Mouse (Mus musculus): ENCODE results near the gene Smagp.

Smagp gene

DNA sequence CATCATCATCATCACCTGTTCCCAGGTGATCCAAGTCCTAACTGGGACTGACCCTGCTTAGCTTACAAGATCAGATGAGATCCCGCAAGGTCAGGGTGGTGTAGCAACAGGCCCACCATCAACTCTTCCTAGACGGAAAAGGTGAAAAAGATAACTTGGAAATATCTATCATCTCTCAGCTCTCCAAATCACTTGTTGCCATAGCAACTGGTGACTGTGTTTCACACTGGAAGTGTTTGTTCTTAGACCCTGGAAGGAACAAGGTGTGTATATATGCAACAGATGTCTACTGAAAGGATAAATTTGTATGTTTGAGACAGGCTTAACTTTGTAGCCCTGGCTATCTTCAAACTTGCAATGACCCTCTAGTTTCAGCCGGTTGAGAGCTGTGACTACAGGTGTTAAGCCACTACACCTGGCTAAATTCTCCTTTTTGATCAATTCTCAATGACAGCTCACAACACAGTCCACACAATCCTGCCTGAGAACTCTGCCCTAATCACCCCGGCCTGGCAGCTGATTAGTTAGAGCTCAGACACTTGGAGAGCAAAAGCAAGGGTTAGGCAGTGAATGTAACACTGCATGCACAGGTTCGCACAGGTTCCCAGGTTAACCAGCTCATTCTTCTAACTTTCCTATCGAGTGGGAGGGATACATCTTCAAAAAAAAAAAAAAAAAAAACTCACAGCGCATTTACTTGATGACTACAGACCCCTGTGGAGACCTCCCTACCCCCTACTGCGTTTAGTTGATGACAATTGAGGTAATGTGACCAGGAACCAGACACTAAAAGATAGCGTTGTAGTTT lies 28.9 kb upstream of the Smagp start:
- 54% methylated on average over 9 of the region's 9 CpGs for WGBS

DNA sequence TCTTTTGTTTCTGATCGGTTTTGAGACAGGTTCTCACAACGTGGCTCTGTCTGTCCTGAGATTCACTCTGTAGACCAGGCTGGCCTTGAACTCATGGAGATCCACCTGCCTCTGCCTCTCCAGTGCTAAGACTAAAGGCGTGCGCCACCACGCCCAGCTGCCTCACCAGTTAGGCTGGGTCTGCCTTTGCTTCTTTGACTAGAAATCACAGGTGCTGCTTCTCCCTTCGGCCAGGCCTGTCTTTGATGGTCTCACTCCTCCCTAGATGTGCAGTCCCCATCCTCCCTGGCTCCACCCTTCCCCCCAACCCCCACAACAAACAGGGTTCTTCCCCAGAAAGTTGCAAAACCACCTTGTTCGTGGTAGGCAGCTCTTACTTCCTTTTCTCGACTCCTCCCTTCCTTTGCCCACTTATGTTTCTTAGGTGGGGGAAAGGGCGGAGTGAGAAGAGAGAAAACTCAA lies 28.1 kb upstream of the Smagp start:
- 80% methylated on average over 9 of the region's 9 CpGs for WGBS

- 81% methylated on average over 5 of the region's 5 CpGs for WGBS
Observed at GRCm38 (mm10) chr15:100660805-100661204, 24.1 kb upstream of the Smagp start.

- WGBS: 67% methylated on average over 9 of the region's 9 CpGs
Observed at GRCm38 (mm10) chr15:100660306-100660705, 23.6 kb upstream of the Smagp start.

GRCm38 (mm10) chr15:100655201-100655600 lies 18.5 kb upstream of the Smagp start:
- 88% methylated on average over 5 of the region's 5 CpGs for WGBS

GRCm38 (mm10) chr15:100654271-100654670 lies 17.5 kb upstream of the Smagp start:
- WGBS: 94% methylated on average over 1 of the region's 1 CpGs

GRCm38 (mm10) chr15:100651610-100652009 lies 14.9 kb upstream of the Smagp start:
- 92% methylated on average over 9 of the region's 9 CpGs for WGBS

DNA sequence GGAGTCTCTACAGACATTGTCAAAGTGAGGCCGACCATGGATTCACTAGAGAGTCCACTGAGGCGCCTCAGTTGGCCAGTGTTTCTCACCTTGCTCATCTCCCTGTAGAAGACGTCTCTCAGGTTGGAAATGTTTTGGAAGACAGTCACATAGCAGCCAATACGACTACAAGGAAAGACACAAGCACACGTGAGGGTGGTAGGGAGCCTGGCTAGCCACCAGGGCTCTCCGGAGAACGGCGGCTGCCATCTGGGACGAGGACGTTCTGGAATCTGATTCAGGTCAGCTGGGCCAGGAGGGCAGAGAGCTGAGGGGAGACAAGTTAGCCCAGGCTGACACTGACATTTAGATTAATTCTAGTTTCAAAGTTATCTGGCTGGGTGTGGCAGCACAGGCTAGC lies 13.4 kb upstream of the Smagp start:
- WGBS: 86% methylated on average over 10 of the region's 10 CpGs

DNA sequence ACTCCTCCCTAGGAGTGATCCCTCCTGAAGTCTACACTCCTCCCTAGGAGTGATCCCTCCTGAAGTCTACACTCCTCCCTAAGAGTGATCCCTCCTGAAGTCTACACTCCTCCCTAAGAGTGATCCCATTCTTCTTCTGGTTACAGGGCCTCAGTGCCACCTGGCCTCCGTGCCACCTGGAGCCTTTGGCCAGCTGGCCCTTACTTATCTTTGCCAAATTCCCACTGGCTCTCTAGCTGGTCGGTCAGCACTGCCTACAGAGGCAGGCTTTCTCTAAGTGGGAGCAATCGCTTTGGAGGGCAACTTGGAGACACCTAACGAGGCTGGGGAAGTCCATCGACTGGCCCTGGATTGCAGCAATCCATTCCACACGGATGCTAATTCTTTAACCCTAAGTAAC lies 9.4 kb upstream of the Smagp start:
- WGBS: 79% methylated on average over 6 of the region's 6 CpGs

- 93% methylated on average over 7 of the region's 7 CpGs for WGBS
Observed at GRCm38 (mm10) chr15:100642451-100642850, 5.7 kb upstream of the Smagp start.

- WGBS: 66% methylated on average over 14 of the region's 16 CpGs
Observed at GRCm38 (mm10) chr15:100641226-100641810, 4.6 kb upstream of the Smagp start.

- 77% methylated on average over 16 of the region's 16 CpGs for WGBS
Observed at GRCm38 (mm10) chr15:100639972-100640750, 3.4 kb upstream of the Smagp start.

DNA sequence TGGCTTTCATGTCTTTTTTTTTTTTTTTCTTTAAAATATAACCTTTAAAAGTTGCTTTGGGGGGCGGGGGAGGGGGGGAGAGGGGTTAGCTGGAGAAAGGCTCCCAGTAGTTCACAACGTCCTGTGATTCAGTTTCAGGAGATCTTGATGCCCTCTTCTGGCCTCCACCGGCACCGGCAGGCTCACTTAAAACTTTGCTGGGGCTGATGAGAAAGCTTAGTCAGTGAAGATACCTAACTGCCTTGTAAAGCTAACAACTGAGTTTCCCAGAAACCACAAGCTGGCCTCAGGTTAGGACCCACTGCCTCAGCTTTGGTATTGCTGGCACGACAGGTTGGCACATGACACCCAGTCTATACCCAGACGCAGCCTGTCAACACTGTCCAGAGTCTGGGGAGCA lies 921 bp upstream of the Smagp start:
- 27% methylated on average over 6 of the region's 6 CpGs for whole genome bisulfite sequencing

DNA sequence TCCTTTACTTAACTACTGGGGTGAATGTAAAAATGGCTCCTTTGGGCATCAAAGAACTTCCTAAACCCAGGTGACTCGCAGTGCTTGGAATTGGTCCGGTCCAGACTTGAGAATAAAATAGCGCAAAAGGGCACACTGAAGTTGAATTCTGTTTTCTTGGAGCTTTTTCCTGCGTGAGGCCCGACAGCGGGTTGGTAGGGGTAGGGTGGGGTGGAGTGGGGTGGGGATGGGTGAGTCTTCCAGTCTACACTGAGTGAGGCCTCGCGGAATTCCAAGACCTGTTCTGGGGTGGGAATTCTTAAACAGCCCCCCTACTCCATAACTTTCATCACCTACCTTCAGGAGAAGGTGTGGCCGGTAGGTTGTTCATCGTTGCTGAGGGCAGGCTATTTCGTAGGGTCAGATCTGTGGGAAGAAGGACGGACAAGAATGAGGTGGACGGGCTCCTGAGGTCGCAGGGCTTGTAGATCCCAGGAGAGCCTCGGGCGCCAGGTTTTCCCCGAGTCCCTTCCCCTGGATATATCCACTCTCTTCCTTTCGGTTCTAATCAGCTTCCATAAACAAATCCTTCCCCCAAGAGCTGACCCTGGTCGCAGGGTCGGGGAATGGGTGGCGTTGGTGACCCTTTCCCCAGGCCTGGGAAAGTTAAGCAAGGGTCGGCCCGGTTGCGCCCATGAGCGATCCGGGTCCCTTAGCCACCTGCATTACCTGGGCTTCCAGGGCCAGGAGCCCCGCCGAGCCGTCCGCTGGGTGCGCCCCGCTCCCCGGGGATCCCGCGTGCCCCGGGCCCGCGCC lies 692 bp downstream of the Smagp start:
- 11% methylated on average over 37 of the region's 38 CpGs for WGBS

DNA sequence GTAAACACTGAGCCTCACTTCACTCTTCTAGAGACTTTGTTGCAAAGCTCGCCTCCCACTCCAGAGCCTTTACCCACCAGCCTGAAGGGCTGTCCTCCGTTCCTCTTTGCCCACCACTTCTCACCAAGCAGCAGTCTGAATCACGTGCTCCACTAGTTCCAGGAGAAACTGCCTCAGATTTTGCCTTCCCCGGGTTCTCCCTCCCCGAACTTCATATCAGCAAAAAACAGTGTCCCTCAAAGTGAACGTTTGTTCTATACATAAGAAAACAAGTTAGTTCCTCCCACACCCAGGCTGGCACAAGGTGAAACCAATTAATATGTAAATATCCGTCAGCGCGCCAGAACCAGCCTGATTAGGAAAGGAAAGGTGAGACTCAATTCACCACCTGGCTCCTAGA lies 1.5 kb downstream of the Smagp start:
- WGBS: 21% methylated on average over 9 of the region's 9 CpGs

GRCm38 (mm10) chr15:100633341-100633740 lies 3.4 kb downstream of the Smagp start:
- 88% methylated on average over 10 of the region's 10 CpGs for WGBS

GRCm38 (mm10) chr15:100632323-100632722 lies 4.4 kb downstream of the Smagp start:
- whole genome bisulfite sequencing: 85% methylated on average over 5 of the region's 5 CpGs

DNA sequence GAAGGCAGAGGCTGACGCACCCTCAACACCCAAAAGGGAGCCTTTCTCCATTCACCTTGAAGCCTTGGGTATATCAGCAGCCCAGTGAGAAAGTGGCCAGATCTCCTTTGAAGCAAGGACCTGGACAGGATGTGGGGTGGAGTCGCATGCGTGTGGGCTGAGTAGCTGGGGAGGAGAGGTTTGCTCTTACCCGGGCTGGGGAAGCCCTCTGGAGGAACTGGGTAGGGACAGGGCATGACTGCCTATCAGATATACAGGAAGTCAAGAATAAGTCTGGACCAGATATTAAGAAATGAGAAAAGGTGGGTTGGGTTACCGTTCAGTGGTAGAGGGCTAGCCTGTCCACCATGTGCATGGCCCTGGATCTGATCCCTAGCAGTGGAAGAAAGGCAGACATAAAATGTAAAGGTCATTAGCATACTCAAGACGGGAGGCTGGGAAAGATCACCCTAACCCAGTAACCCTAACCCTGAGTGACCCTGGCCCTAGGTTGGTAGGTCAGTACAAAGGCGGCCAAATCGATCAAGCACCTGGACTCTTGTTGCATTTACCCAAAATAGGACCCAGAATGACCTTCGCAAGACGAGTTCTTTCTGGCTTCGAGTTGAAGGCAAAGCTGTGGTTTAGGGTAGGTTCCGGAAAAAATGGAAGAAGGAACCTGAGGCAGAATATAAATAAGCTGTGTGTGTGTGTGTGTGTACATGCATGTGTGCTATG lies 5.1 kb downstream of the Smagp start:
- WGBS: 85% methylated on average over 12 of the region's 12 CpGs

- WGBS: 91% methylated on average over 3 of the region's 3 CpGs
Observed at GRCm38 (mm10) chr15:100630126-100630525, 6.6 kb downstream of the Smagp start.

DNA sequence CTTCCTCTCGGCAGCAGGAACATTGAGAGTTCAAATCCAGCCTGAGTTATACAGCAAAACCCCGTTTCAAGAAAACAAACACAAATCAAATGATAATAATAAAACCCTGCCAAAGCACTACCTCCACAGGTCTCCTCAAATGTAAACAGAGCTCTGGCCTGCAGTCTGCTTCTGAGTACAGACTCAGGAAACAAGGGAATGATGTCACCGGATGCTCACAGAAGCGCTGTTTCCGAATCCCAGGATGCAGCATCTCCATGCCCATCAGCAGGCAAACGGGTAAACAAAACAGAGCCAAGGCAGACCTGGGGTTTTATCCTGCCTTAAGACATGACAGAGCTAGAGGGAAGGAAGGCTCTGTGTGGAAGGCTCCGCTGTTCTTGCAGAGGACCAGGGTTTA lies 7.9 kb downstream of the Smagp start:
- WGBS: 61% methylated on average over 7 of the region's 7 CpGs

- WGBS: 28% methylated on average over 11 of the region's 11 CpGs
Observed at GRCm38 (mm10) chr15:100627774-100628370, 8.9 kb downstream of the Smagp start.

Data from cerebral cortex, adult 2 months (tissue).